Mouse (Mus musculus) mature B cell (primary cell): ENCODE data around the gene Gm20489.

ENCODE experiments used
- in situ Hi-C: fragments of 300-500 bp; cut with MboI; formaldehyde crosslinking; loops from 2 replicates; pipeline ENCODE4 v1.14.3; 2019

Gene Gm20489

GRCm38 (mm10) chrX:101260441-101261325, 8.1 kb downstream of the Gm20489 start:
- in situ Hi-C loops = no loop called here

GRCm38 (mm10) chrX:101256603-101257002, 12.2 kb downstream of the Gm20489 start:
- in situ Hi-C loops = no loop called here

- in situ Hi-C loops = no loop called here
Observed at GRCm38 (mm10) chrX:101254740-101255139, 14.1 kb downstream of the Gm20489 start.

- in situ Hi-C loops = no loop called here
Observed at GRCm38 (mm10) chrX:101253952-101254729, 14.7 kb downstream of the Gm20489 start, which contains the start of gene Foxo4. Foxo4 (plus strand) TSS chrX:101254528.

- in situ Hi-C loops = no loop called here
Observed at GRCm38 (mm10) chrX:101245011-101245410, 23.8 kb downstream of the Gm20489 start.

GRCm38 (mm10) chrX:101222796-101223162, 46.0 kb downstream of the Gm20489 start:
- in situ Hi-C loops = no loop called here

- in situ Hi-C loops = no loop called here
Observed at GRCm38 (mm10) chrX:101221834-101222795, 46.7 kb downstream of the Gm20489 start, which contains the start of gene Snx12. Snx12 (minus strand) TSS chrX:101222563.
